Mouse (Mus musculus) heart, adult 2 months (tissue): ENCODE results near the gene Gm42420.

Experiments
- CTCF ChIP-seq: fragments of 200-600 bp; IDR thresholded peaks from 2 replicates; pipeline ENCODE4 v1.8.1; 2022; ENCODE audit warnings: antibody characterized with exemption, mild to moderate bottlenecking, moderate library complexity
- EP300 ChIP-seq: fragments of 200-500 bp; IDR thresholded peaks from 2 replicates; pipeline ENCODE4 v1.6.1; 2011; ENCODE audit warnings: low read depth, low read length, control low read depth; ENCODE audit not compliant: insufficient read depth
- POLR2A ChIP-seq: fragments of 200-500 bp; IDR thresholded peaks from 2 replicates; pipeline ENCODE4 v1.6.1; 2011; ENCODE audit warnings: mild to moderate bottlenecking, low read depth, low read length, control low read depth; ENCODE audit not compliant: insufficient read depth

DNA sequence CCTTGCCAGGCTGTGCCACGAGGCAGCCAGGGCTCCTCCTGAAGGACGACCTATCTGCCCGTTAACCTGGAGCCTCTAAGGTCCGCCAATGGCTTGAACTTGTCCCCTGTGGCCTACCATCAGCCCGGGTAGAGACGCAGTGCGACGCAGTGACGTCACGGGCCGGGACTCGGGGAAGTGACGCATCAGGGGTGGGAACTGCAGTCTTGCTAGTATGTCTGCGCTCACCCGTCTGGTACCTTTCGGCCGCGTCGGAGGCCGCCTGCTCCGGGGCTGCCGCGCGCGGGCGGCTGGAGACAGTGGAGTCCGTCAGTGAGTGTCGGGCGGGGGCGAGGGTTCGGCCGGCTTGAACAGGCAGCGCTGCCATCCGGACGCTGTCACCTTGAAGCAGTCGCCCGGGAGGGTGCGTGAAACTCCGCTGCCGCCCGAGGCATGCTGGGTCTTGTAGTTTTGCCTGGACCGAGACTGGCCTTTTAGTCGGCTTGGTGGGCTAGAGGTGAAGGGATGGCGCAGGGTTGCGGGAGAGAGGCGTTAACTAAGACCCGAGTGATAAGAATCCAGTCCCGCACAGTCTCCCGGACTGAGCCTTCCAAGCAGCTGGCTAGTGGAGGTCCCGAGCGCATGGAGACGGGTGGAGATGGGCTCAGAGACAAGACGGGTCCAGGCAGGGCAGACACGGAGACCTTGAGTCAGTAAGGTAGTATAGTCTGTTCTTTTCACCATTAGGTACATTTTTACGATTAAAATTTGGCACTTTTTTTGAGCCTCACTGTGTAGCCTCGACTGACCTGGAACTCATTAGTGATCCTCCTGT is 7.1 kb downstream of the Gm42420 start, which contains the start of gene Ndufb2:
- TF ChIP-seq CTCF: no peak
- peak; percentile 95 for TF ChIP-seq POLR2A
- TF ChIP-seq EP300: 0 out of 2 replicates have a peak, but pooled peaks have one; percentile 66
